Mouse (Mus musculus) cerebellum, adult 2 months (tissue): ENCODE measurements around the gene Tmem184b.

Experiments
- CTCF ChIP-seq: fragments of 200-500 bp; IDR thresholded peaks from 2 replicates; pipeline ENCODE4 v1.5.1; 2011; ENCODE audit warnings: low read depth, mild to moderate bottlenecking, control low read depth, low read length, moderate library complexity, borderline replicate concordance; ENCODE audit not compliant: insufficient read depth
- POLR2A ChIP-seq: fragments of 200-500 bp; IDR thresholded peaks from 2 replicates; pipeline ENCODE4 v1.6.1; 2011; ENCODE audit warnings: low read length, control low read depth, borderline replicate concordance; ENCODE audit not compliant: insufficient read depth

GRCm38 (mm10) chr15:79347165-79347844, 56.1 kb downstream of the Tmem184b start:
- TF ChIP-seq POLR2A (no peak), CTCF (no peak)
